8 mouse cellular contexts compared by ENCODE assay signal in genomic region chr10:81641978-81642647, GRCm38 (mm10). TPM values are rescaled to one million over a fixed set of nuclear protein-coding genes. Genes with fewer than 3 reads are reported as not detected.
DNase-seq lines count a peak whose midpoint lies in the region; ATAC-seq lines count a peak whose summit lies in the region.

No protein-coding gene starts in this region.

- peak; percentile 25 for DNase-seq in gastrocnemius, postnatal 25 days
- no peak for DNase-seq in gastrocnemius, adult 8-10 months (ENCODE audit: low spot score in 2 of 2)
- peak; percentile 19 for DNase-seq in urinary bladder, adult 2 months (ENCODE audit: low spot score)
- no peak for DNase-seq in urinary bladder, adult 18-20 months (ENCODE audit: low spot score in 2 of 2)
- DNase-seq in MN1 (ENCODE audit: low spot score), result no peak
- no peak for DNase-seq in ovary, postnatal 36 days (ENCODE audit: low spot score)

- peak overlapping the region; percentile 82 for H3K4me3 ChIP-seq in intestine, embryonic 15.5 days (replicated peaks)
- peak overlapping the region; percentile 69; the same call in 1 of the 2 replicates for H3K4me3 ChIP-seq in neural tube, embryonic 14.5 days (ENCODE audit: low read depth, low read length)

- no peak for ATAC-seq in intestine, embryonic 15.5 days
- ATAC-seq in neural tube, embryonic 14.5 days (ENCODE audit: low read depth), result no peak

- 72% methylated on average over 8 of the region's 8 CpGs for WGBS in intestine, embryonic 15.5 days
- WGBS in neural tube, embryonic 14.5 days, result 79% methylated on average over 8 of the region's 8 CpGs

- H3K4me1 ChIP-seq in intestine, embryonic 15.5 days (replicated peaks), result peaks cover 24% of the 10 kb centered on the region
- H3K4me1 ChIP-seq in neural tube, embryonic 14.5 days (ENCODE audit: control insufficient read depth, insufficient read depth, low read length), result peaks cover 19% of the 10 kb centered on the region

- H3K27me3 ChIP-seq in intestine, embryonic 15.5 days (replicated peaks), result no peaks in the 10 kb centered on the region
- H3K27me3 ChIP-seq in neural tube, embryonic 14.5 days (ENCODE audit: control insufficient read depth, insufficient read depth, low read length), result no peaks in the 10 kb centered on the region

- no peak overlapping the region for H3K27ac ChIP-seq in intestine, embryonic 15.5 days
- peak overlapping the region; percentile 93; the same call in 1 of the 2 replicates for H3K27ac ChIP-seq in neural tube, embryonic 14.5 days (ENCODE audit: low read depth, low read length)

- H3K9ac ChIP-seq in intestine, embryonic 15.5 days, result peak overlapping the region; percentile 99
- peak overlapping the region; percentile 18 for H3K9ac ChIP-seq in neural tube, embryonic 14.5 days (replicated peaks; ENCODE audit: low read depth, low read length)

- no peaks in the 10 kb centered on the region for H3K36me3 ChIP-seq in intestine, embryonic 15.5 days
- no peaks in the 10 kb centered on the region for H3K36me3 ChIP-seq in neural tube, embryonic 14.5 days (ENCODE audit: control insufficient read depth, insufficient read depth, low read length)

- no peaks in the 10 kb centered on the region for H3K9me3 ChIP-seq in intestine, embryonic 15.5 days
- no peaks in the 10 kb centered on the region for H3K9me3 ChIP-seq in neural tube, embryonic 14.5 days (ENCODE audit: control insufficient read depth, low read length)

- H3K4me2 ChIP-seq in intestine, embryonic 15.5 days (replicated peaks), result peak overlapping the region; percentile 91
- H3K4me2 ChIP-seq in neural tube, embryonic 14.5 days (ENCODE audit: low read depth, low read length), result peak overlapping the region; percentile 74; the same call in 1 of the 2 replicates

RNA-seq across cellular contexts. Expression of gene Gm10778, which starts 6.7 kb away (rescaled TPM):
- total RNA-seq in gastrocnemius, postnatal 25 days (2021), result 1 to 10 TPM in 1 of 2 experiments, under 1 TPM in 1; 0.87 to 1.3 TPM
- total RNA-seq in gastrocnemius, adult 8-10 months (2022), result 1 to 10 TPM; 1.3 to 2.1 (median 1.5) TPM
- polyA plus RNA-seq in urinary bladder, adult 2 months (2012; rRNA removed), result 3.0 and 3.1 TPM in 2 replicates
- 3.9 and 4.6 TPM in 2 replicates for polyA plus RNA-seq in intestine, embryonic 15.5 days (2015; fragmentation: Nextera tagmentation; extraction: Ambion mirVana)
- polyA plus RNA-seq in neural tube, embryonic 14.5 days (2014; fragmentation: Nextera tagmentation; extraction: Ambion mirVana), result 7.4 and 8.7 TPM in 2 replicates

RNA-seq across cellular contexts. Expression of gene Ankrd24, which starts 13.8 kb away (rescaled TPM):
- total RNA-seq in gastrocnemius, postnatal 25 days (2021), result 1 to 10 TPM; 5.9 to 9.5 TPM
- total RNA-seq in gastrocnemius, adult 8-10 months (2022), result 10 to 100 TPM in 1 of 4 experiments, 1 to 10 TPM in 3; 8.1 to 11.8 (median 9.1) TPM
- 31.0 and 37.3 TPM in 2 replicates for polyA plus RNA-seq in urinary bladder, adult 2 months (2012; rRNA removed)
- polyA plus RNA-seq in intestine, embryonic 15.5 days (2015; fragmentation: Nextera tagmentation; extraction: Ambion mirVana), result 8.4 and 9.8 TPM in 2 replicates
- polyA plus RNA-seq in neural tube, embryonic 14.5 days (2014; fragmentation: Nextera tagmentation; extraction: Ambion mirVana), result 10.1 and 16.1 TPM in 2 replicates

RNA-seq across cellular contexts. Expression of gene Sirt6, which starts 14.5 kb away (rescaled TPM):
- 1 to 10 TPM; 3.8 to 5.2 TPM for total RNA-seq in gastrocnemius, postnatal 25 days (2021)
- total RNA-seq in gastrocnemius, adult 8-10 months (2022), result 1 to 10 TPM; 3.1 to 5.4 (median 4.8) TPM
- 21.3 and 21.5 TPM in 2 replicates for polyA plus RNA-seq in urinary bladder, adult 2 months (2012; rRNA removed)
- polyA plus RNA-seq in intestine, embryonic 15.5 days (2015; fragmentation: Nextera tagmentation; extraction: Ambion mirVana), result 28.9 and 33.3 TPM in 2 replicates
- 48.9 and 53.6 TPM in 2 replicates for polyA plus RNA-seq in neural tube, embryonic 14.5 days (2014; fragmentation: Nextera tagmentation; extraction: Ambion mirVana)

RNA-seq across cellular contexts. Expression of gene BC025920, which starts 36.0 kb away (rescaled TPM):
- total RNA-seq in gastrocnemius, postnatal 25 days (2021), result 1 to 10 TPM; 1.8 to 2.5 TPM
- total RNA-seq in gastrocnemius, adult 8-10 months (2022), result 1 to 10 TPM; 2.8 to 3.8 (median 3.0) TPM
- polyA plus RNA-seq in urinary bladder, adult 2 months (2012; rRNA removed), result 2.2 and 2.3 TPM in 2 replicates
- polyA plus RNA-seq in intestine, embryonic 15.5 days (2015; fragmentation: Nextera tagmentation; extraction: Ambion mirVana), result 0.85 and 1.00 TPM in 2 replicates
- 1.0 and 1.9 TPM in 2 replicates for polyA plus RNA-seq in neural tube, embryonic 14.5 days (2014; fragmentation: Nextera tagmentation; extraction: Ambion mirVana)

RNA-seq across cellular contexts. Expression of gene Tle6, which starts 41.2 kb away (rescaled TPM):
- 1 to 10 TPM; 3.9 to 6.8 TPM for total RNA-seq in gastrocnemius, postnatal 25 days (2021)
- 1 to 10 TPM; 4.1 to 6.9 (median 5.3) TPM for total RNA-seq in gastrocnemius, adult 8-10 months (2022)
- 38.1 and 47.5 TPM in 2 replicates for polyA plus RNA-seq in urinary bladder, adult 2 months (2012; rRNA removed)
- polyA plus RNA-seq in intestine, embryonic 15.5 days (2015; fragmentation: Nextera tagmentation; extraction: Ambion mirVana), result 19.9 and 26.0 TPM in 2 replicates
- 5.0 and 6.6 TPM in 2 replicates for polyA plus RNA-seq in neural tube, embryonic 14.5 days (2014; fragmentation: Nextera tagmentation; extraction: Ambion mirVana)

Comparison
In these comparisons a context has a peak if more than half of its experiments do, and no peak if none do; other contexts are left out.
1. DNase-seq: peak in gastrocnemius, postnatal 25 days (single experiment) and urinary bladder, adult 2 months (single experiment); none in gastrocnemius, adult 8-10 months (0 of 2), urinary bladder, adult 18-20 months (0 of 2), MN1 (single experiment) and ovary, postnatal 36 days (single experiment).